Mouse (Mus musculus) kidney, postnatal 0 days (tissue): Measurements from ENCODE around the gene Ern1. TPM values are rescaled to one million over a fixed set of nuclear protein-coding genes. Genes with fewer than 3 reads are reported as not detected.
"Not testable (repeated sequence)": the region's sequence is repeated elsewhere in the genome, so short reads cannot be mapped to it uniquely, and the experiment has no call there.

Experiments used
- ATAC-seq: fragments of 200-750 bp; cut with Nextera tagmentation; replicated peaks from 2 replicates; pipeline ENCODE4 v1.8.0; 2017; ENCODE audit warnings: low read depth, moderate number of reproducible peaks, moderate TSS enrichment, moderate library complexity; ENCODE audit not compliant: low FRiP score
- DNase-seq: peaks from one replicate; pipeline ENCODE4 v3.0.0-alpha.2; 2016; ENCODE audit warnings: low spot score
- H3K27ac ChIP-seq: fragments of 300-500 bp; sonication (generic); 2 replicates; pipeline ENCODE4 v1.5.1; 2014; ENCODE audit warnings: mild to moderate bottlenecking
- H3K27me3 ChIP-seq: fragments of 300-500 bp; sonication (generic); 2 replicates; pipeline ENCODE4 v1.6.1; 2014; ENCODE audit warnings: low read length, mixed read lengths; ENCODE audit not compliant: insufficient read depth
- H3K36me3 ChIP-seq: fragments of 300-500 bp; sonication (generic); 2 replicates; pipeline ENCODE4 v1.6.1; 2014; ENCODE audit warnings: low read length, mixed read lengths; ENCODE audit not compliant: insufficient read depth
- H3K4me1 ChIP-seq: fragments of 300-500 bp; sonication (generic); replicated peaks from 2 replicates; pipeline ENCODE4 v1.6.1; 2014; ENCODE audit warnings: antibody characterized with exemption, low read length, mixed read lengths; ENCODE audit not compliant: insufficient read depth
- H3K4me2 ChIP-seq: fragments of 300-500 bp; sonication (generic); 2 replicates; pipeline ENCODE4 v1.6.1; 2014; ENCODE audit warnings: mild to moderate bottlenecking, low read length, moderate library complexity, mixed read lengths
- H3K4me3 ChIP-seq: fragments of 300-500 bp; sonication (generic); replicated peaks from 2 replicates; pipeline ENCODE4 v1.5.1; 2014; ENCODE audit warnings: low read depth, low read length
- H3K9ac ChIP-seq: fragments of 300-500 bp; sonication (generic); 2 replicates; pipeline ENCODE4 v1.6.1; 2014; ENCODE audit warnings: low read depth, low read length
- H3K9me3 ChIP-seq: fragments of 300-500 bp; sonication (generic); replicated peaks from 2 replicates; pipeline ENCODE4 v1.6.1; 2016; ENCODE audit warnings: low read length, inconsistent platforms, mixed read lengths
- CTCF ChIP-seq: IDR thresholded peaks from 2 replicates; pipeline ENCODE4 v1.5.1; 2016; ENCODE audit warnings: antibody characterized with exemption, low read depth, mild to moderate bottlenecking, moderate library complexity
- WGBS: fragments of 180-500 bp; shearing (Covaris S2); extraction: QIAGEN DNeasy Blood & Tissue Kit; methylation state at CpG from one replicate; pipeline ENCODE4 v1.1.7; 2014; 5-methylcytosine and 5-hydroxymethylcytosine counted together
- polyA plus RNA-seq: library from polyadenylated mRNA; unstranded; fragments of >200 nt; fragmentation: Nextera tagmentation; extraction: Ambion mirVana; gene quantifications from 2 replicates; pipeline ENCODE4 v1.2.1, GENCODE M21; 2015

Gene Ern1
- polyA plus RNA-seq, 1 experiment from 2014 or later = 3.3 TPM

- TF ChIP-seq CTCF = no peak
- H3K4me2 ChIP-seq = no peak overlapping the region
- H3K9ac ChIP-seq = no peak overlapping the region
- no peak overlapping the region for H3K4me3 ChIP-seq
- H3K27me3 ChIP-seq = no peaks in the 10 kb centered on the region
- ATAC-seq (no peak), DNase-seq (no peak)
- H3K9me3 ChIP-seq = no peaks in the 10 kb centered on the region
- no peaks in the 10 kb centered on the region for H3K4me1 ChIP-seq
- 78% methylated on average over 3 of the region's 3 CpGs for WGBS
- H3K36me3 ChIP-seq = 0 out of 2 replicates have a peak, but pooled peaks cover 17% of the 10 kb centered on the region
- H3K27ac ChIP-seq = 0 out of 2 replicates have a peak overlapping the region, but pooled peaks have one; percentile 1
Measured at GRCm38 (mm10) chr11:106410507-106410906, 77.1 kb downstream of the Ern1 start.

- ATAC-seq = no peak
- no peak overlapping the region for H3K27ac ChIP-seq
- no peak for DNase-seq
- no peak overlapping the region for H3K4me3 ChIP-seq
- H3K9me3 ChIP-seq = no peaks in the 10 kb centered on the region
- H3K4me1 ChIP-seq = no peaks in the 10 kb centered on the region
- H3K9ac ChIP-seq = no peak overlapping the region
- H3K4me2 ChIP-seq = no peak overlapping the region
- TF ChIP-seq CTCF = no peak
- 0 out of 2 replicates have a peak, but pooled peaks cover 19% of the 10 kb centered on the region for H3K36me3 ChIP-seq
- no peaks in the 10 kb centered on the region for H3K27me3 ChIP-seq
- 70% methylated on average over 4 of the region's 4 CpGs for WGBS
Measured at GRCm38 (mm10) chr11:106410011-106410410, 77.6 kb downstream of the Ern1 start.

GRCm38 (mm10) chr11:106398481-106398880, 89.2 kb downstream of the Ern1 start:
- no peak overlapping the region for H3K4me3 ChIP-seq
- H3K4me2 ChIP-seq = no peak overlapping the region
- H3K27me3 ChIP-seq = no peaks in the 10 kb centered on the region
- no peaks in the 10 kb centered on the region for H3K4me1 ChIP-seq
- 89% methylated on average over 8 of the region's 8 CpGs for WGBS
- no peaks in the 10 kb centered on the region for H3K9me3 ChIP-seq
- ATAC-seq = no peak
- no peak overlapping the region for H3K27ac ChIP-seq
- H3K9ac ChIP-seq = no peak overlapping the region
- no peak for DNase-seq
- peaks cover 38% of the 10 kb centered on the region for H3K36me3 ChIP-seq
- TF ChIP-seq CTCF = no peak

GRCm38 (mm10) chr11:106397656-106398055, 90.0 kb downstream of the Ern1 start:
- no peak overlapping the region for H3K27ac ChIP-seq
- H3K4me2 ChIP-seq = no peak overlapping the region
- no peak overlapping the region for H3K9ac ChIP-seq
- peaks cover 30% of the 10 kb centered on the region for H3K36me3 ChIP-seq
- no peaks in the 10 kb centered on the region for H3K9me3 ChIP-seq
- peak; percentile 38 for DNase-seq
- H3K27me3 ChIP-seq = no peaks in the 10 kb centered on the region
- 89% methylated on average over 3 of the region's 3 CpGs for WGBS
- peak; percentile 64 for TF ChIP-seq CTCF
- no peak overlapping the region for H3K4me3 ChIP-seq
- no peaks in the 10 kb centered on the region for H3K4me1 ChIP-seq
- peak; percentile 21; the same call in 1 of the 2 replicates for ATAC-seq

GRCm38 (mm10) chr11:106394055-106394454, 93.6 kb downstream of the Ern1 start:
- H3K9ac ChIP-seq, H3K4me1 ChIP-seq, DNase-seq, H3K27ac ChIP-seq, ATAC-seq, H3K4me3 ChIP-seq, H3K9me3 ChIP-seq, H3K27me3 ChIP-seq, H3K36me3 ChIP-seq, H3K4me2 ChIP-seq: not testable (repeated sequence)
- 75% methylated on average over 2 of the region's 2 CpGs for WGBS

- Histone ChIP-seq H3K27ac (no peak overlapping the region), H3K36me3 (peaks cover 1% of the 10 kb centered on the region; the same call in 1 of the 2 replicates), H3K4me3 (no peak overlapping the region), H3K9me3 (no peaks in the 10 kb centered on the region), H3K27me3 (no peaks in the 10 kb centered on the region), H3K4me1 (peaks cover 9% of the 10 kb centered on the region), H3K9ac (no peak overlapping the region), H3K4me2 (no peak overlapping the region)
- no peak for TF ChIP-seq CTCF
- WGBS = 48% methylated on average over 4 of the region's 4 CpGs
- ATAC-seq (no peak), DNase-seq (no peak)
Measured at GRCm38 (mm10) chr11:106393331-106393616, 94.4 kb downstream of the Ern1 start.

GRCm38 (mm10) chr11:106392597-106393330, 94.9 kb downstream of the Ern1 start:
- TF ChIP-seq CTCF = no peak
- 65% methylated on average over 7 of the region's 7 CpGs for WGBS
- Histone ChIP-seq H3K27ac (no peak overlapping the region), H3K27me3 (no peaks in the 10 kb centered on the region), H3K4me1 (peaks cover 9% of the 10 kb centered on the region), H3K9ac (no peak overlapping the region), H3K9me3 (no peaks in the 10 kb centered on the region), H3K4me2 (no peak overlapping the region), H3K36me3 (no peaks in the 10 kb centered on the region), H3K4me3 (no peak overlapping the region)
- no peak for ATAC-seq
- no peak for DNase-seq
